Mouse (Mus musculus): ENCODE results near the gene Cwc25. TPM values are rescaled to one million over a fixed set of nuclear protein-coding genes. Genes with fewer than 3 reads are reported as not detected.

The Cwc25 gene
- 18.0 and 18.6 TPM in 2 replicates for polyA plus RNA-seq (2015; fragmentation: Nextera tagmentation; extraction: Ambion mirVana)

DNA sequence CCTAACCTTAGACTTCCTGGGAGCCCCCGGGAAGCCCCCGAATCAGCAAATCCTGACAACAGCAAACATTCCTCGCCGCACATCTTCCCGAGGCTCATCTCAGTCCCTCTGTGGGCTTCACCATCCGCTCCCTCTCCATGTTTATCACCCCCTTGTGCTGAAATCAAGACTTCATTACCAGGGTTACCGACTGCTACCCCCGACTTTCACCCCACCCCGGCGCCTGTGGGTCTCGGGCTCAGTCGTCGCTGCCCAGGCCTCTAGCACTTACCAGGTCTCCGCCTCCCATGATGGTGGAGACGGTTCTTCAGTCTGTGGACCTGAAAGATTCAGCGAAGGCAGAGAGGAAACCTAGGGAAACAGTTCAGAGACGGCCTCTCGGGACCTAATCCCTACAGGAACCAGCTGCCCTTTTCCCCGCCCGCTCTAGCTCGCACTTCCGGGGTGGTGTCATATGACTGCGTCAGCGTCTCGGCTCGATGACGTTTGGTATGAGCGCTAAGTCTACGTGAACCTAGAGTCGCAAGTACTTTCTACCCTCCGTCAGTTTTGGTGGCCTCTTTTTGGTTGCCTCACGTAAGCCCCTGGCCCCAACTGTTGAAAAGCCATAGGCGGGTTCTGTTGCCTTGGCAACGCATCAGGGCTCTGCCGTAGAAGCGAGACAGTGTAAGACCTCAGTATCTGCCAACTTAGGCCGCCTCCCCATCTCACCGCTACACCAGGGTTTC is at the start of gene Cwc25:
Gene Cwc25 (minus strand): TSS at position 403 of the 728 bp plus-strand sequence.
- H3K4me1 ChIP-seq: peaks cover 26% of the 10 kb centered on the region
- H3K9ac ChIP-seq (replicated peaks): peak within 1 kb of the TSS; percentile 93
- peaks cover 22% of the 10 kb centered on the region for H3K36me3 ChIP-seq
- no peaks in the 10 kb centered on the region for H3K9me3 ChIP-seq
- H3K27ac ChIP-seq (replicated peaks): peak within 1 kb of the TSS; percentile 91
- H3K4me2 ChIP-seq (replicated peaks): peak within 1 kb of the TSS; percentile 84
- H3K4me3 ChIP-seq: peak within 1 kb of the TSS; percentile 77
- no peaks in the 10 kb centered on the region for H3K27me3 ChIP-seq
- ATAC-seq (replicated peaks): peak; percentile 97
- WGBS: 1% methylated on average over 38 of the region's 38 CpGs

GRCm38 (mm10) chr11:97815736-97816135 is 49.4 kb upstream of the Cwc25 start:
- no peak overlapping the region for H3K9ac ChIP-seq (replicated peaks)
- ATAC-seq (replicated peaks): no peak
- H3K27ac ChIP-seq (replicated peaks): no peak overlapping the region
- peaks cover 50% of the 10 kb centered on the region for H3K4me1 ChIP-seq
- no peak overlapping the region for H3K4me3 ChIP-seq
- H3K9me3 ChIP-seq: no peaks in the 10 kb centered on the region
- H3K4me2 ChIP-seq (replicated peaks): no peak overlapping the region
- no peaks in the 10 kb centered on the region for H3K27me3 ChIP-seq
- peaks cover 24% of the 10 kb centered on the region for H3K36me3 ChIP-seq
- 67% methylated on average over 11 of the region's 11 CpGs for WGBS

DNA sequence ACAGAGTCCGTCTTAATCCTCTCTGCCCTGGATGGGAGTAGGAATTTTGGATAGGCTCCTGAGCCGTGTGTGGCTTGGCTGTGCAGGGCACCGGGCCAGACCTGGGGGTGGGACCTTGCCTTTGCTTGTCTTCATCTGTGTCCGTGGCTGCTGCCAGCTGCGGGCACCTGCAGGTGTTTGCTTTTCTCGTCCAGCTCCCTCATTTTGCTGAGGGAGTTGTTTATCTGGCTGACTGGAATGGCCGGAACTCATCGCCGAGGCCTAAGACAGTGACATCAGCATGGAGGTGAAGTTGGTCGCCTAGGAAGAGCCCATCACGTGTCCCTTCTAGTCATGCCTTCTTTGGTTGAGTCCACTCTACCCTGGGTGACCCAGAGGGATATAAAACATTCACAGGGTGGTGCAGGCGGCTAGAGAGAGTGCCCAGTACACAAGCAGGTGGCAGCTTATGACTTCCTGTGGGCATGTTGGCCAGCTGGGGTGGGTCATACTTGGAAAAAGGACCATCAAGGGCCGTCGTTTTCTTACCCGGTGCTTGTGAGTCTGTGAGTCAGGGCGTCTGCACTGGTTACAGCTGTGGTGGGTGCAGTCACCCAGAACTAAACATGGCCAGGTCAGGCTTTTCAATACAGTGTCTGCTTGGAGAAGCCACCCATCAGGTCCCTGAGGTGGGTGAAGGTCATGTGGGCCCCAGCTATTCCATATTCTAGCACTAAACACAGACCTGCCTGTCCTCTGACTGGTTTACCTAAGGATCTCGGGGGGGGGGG is 47.6 kb upstream of the Cwc25 start:
- ATAC-seq (replicated peaks): no peak
- Histone ChIP-seq H3K4me1 (peaks cover 60% of the 10 kb centered on the region), H3K9ac (replicated peaks) (no peak overlapping the region), H3K4me3 (no peak overlapping the region), H3K9me3 (no peaks in the 10 kb centered on the region), H3K36me3 (peaks cover 20% of the 10 kb centered on the region), H3K27me3 (no peaks in the 10 kb centered on the region), H3K4me2 (replicated peaks) (no peak overlapping the region), H3K27ac (replicated peaks) (0 out of 2 replicates have a peak overlapping the region, but pooled peaks have one; percentile 88)
- WGBS: 73% methylated on average over 17 of the region's 17 CpGs

DNA sequence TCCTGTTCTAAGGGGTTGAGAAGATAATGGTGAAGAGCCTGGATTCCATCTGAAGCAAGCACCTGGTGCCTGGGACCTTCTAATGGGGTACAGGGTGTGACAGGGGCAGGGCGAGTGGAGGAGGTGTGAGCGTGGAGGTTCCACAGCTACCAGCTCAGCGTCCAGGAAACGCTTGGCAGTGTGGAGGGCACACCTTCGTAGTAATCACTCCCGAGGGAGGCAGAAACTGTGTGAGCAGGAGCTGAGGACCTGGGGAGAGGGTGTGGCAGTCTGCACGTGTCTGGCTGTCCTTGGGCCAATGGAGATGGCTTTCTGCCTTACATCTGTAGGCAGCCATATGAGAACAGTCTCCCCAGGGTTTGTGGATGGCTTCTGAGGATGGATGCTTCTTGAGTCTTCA is 46.7 kb upstream of the Cwc25 start:
- Histone ChIP-seq H3K36me3 (peaks cover 25% of the 10 kb centered on the region), H3K27me3 (no peaks in the 10 kb centered on the region), H3K9ac (replicated peaks) (0 out of 2 replicates have a peak overlapping the region, but pooled peaks have one; percentile 20), H3K4me1 (peaks cover 60% of the 10 kb centered on the region), H3K4me3 (no peak overlapping the region), H3K4me2 (replicated peaks) (peak overlapping the region; percentile 36), H3K27ac (replicated peaks) (peak overlapping the region; percentile 88), H3K9me3 (no peaks in the 10 kb centered on the region)
- 34% methylated on average over 7 of the region's 7 CpGs for WGBS
- ATAC-seq (replicated peaks): peak; percentile 59; the same call in 1 of the 2 replicates

GRCm38 (mm10) chr11:97812491-97812921 is 46.1 kb upstream of the Cwc25 start:
- H3K36me3 ChIP-seq: peaks cover 27% of the 10 kb centered on the region
- H3K9ac ChIP-seq (replicated peaks): peak overlapping the region; percentile 20
- peak overlapping the region; percentile 15 for H3K4me3 ChIP-seq
- peak overlapping the region; percentile 88 for H3K27ac ChIP-seq (replicated peaks)
- WGBS: 9% methylated on average over 3 of the region's 3 CpGs
- H3K4me1 ChIP-seq: peaks cover 62% of the 10 kb centered on the region
- peak; percentile 82 for ATAC-seq (replicated peaks)
- H3K27me3 ChIP-seq: no peaks in the 10 kb centered on the region
- peak overlapping the region; percentile 36 for H3K4me2 ChIP-seq (replicated peaks)
- no peaks in the 10 kb centered on the region for H3K9me3 ChIP-seq

- no peaks in the 10 kb centered on the region for H3K27me3 ChIP-seq
- H3K9ac ChIP-seq (replicated peaks): peak overlapping the region; percentile 20
- H3K36me3 ChIP-seq: peaks cover 25% of the 10 kb centered on the region
- peaks cover 67% of the 10 kb centered on the region for H3K4me1 ChIP-seq
- peak overlapping the region; percentile 36 for H3K4me2 ChIP-seq (replicated peaks)
- peak overlapping the region; percentile 88 for H3K27ac ChIP-seq (replicated peaks)
- H3K4me3 ChIP-seq: no peak overlapping the region
- whole genome bisulfite sequencing: 26% methylated on average over 12 of the region's 13 CpGs
- ATAC-seq (replicated peaks): 0 out of 2 replicates have a peak, but pooled peaks have one; percentile 23
- H3K9me3 ChIP-seq: no peaks in the 10 kb centered on the region
These were observed 45.4 kb upstream of the Cwc25 start for GRCm38 (mm10) chr11:97811569-97812362.

DNA sequence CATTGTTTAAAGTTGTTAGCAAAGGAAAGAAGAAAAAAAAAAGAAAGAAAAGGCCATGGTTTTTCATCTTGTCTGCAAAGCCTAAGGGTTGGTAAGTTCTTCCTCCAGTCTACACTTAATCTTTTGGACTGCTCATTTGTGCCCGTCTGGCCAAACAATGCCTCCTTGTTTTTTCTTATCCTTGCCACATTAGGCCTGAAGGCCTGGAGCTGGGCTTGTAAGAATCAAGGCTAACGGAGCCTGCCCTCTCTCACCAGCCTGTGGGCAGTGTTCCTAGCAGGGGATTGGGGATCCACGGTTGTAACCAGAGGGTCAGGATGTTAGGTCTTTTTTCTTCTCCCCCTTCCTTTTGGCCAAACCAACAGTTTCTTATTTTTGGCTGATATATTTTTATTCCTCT is 44.6 kb upstream of the Cwc25 start:
- H3K9me3 ChIP-seq: no peaks in the 10 kb centered on the region
- no peak overlapping the region for H3K4me3 ChIP-seq
- no peak for ATAC-seq (replicated peaks)
- 8% methylated on average over 3 of the region's 3 CpGs for WGBS
- H3K36me3 ChIP-seq: peaks cover 18% of the 10 kb centered on the region
- H3K9ac ChIP-seq (replicated peaks): no peak overlapping the region
- no peaks in the 10 kb centered on the region for H3K27me3 ChIP-seq
- H3K4me2 ChIP-seq (replicated peaks): no peak overlapping the region
- H3K27ac ChIP-seq (replicated peaks): peak overlapping the region; percentile 88
- H3K4me1 ChIP-seq: peaks cover 75% of the 10 kb centered on the region

DNA sequence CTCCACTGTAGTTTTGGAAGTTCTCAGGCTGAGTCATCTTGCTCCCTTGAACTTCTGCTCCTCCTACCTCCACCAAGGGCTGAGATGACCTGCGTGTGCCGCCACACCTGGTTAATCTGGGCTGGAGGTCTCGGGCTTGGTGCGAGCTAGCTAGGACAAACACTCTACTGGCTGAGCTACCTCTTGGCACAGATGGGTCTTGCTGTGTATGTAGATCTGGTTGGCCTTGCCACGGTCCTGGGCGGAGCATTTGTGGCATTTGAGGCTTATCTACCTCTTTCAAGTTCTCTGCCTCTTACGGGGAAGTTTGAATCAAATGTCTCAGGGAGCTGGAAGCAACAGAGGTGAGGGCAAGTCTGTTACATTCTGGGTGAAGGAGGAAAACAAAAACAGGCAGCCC is 44.0 kb upstream of the Cwc25 start:
- ATAC-seq (replicated peaks): no peak
- peaks cover 81% of the 10 kb centered on the region for H3K4me1 ChIP-seq
- 71% methylated on average over 7 of the region's 7 CpGs for WGBS
- H3K27me3 ChIP-seq: no peaks in the 10 kb centered on the region
- no peak overlapping the region for H3K4me2 ChIP-seq (replicated peaks)
- H3K9me3 ChIP-seq: no peaks in the 10 kb centered on the region
- H3K4me3 ChIP-seq: no peak overlapping the region
- no peak overlapping the region for H3K9ac ChIP-seq (replicated peaks)
- peaks cover 12% of the 10 kb centered on the region for H3K36me3 ChIP-seq
- H3K27ac ChIP-seq (replicated peaks): 0 out of 2 replicates have a peak overlapping the region, but pooled peaks have one; percentile 11

- no peak overlapping the region for H3K9ac ChIP-seq (replicated peaks)
- ATAC-seq (replicated peaks): no peak
- peak overlapping the region; percentile 57 for H3K27ac ChIP-seq (replicated peaks)
- H3K9me3 ChIP-seq: no peaks in the 10 kb centered on the region
- H3K4me3 ChIP-seq: no peak overlapping the region
- H3K36me3 ChIP-seq: peaks cover 10% of the 10 kb centered on the region
- H3K27me3 ChIP-seq: no peaks in the 10 kb centered on the region
- 68% methylated on average over 7 of the region's 7 CpGs for WGBS
- no peak overlapping the region for H3K4me2 ChIP-seq (replicated peaks)
- peaks cover 90% of the 10 kb centered on the region for H3K4me1 ChIP-seq
These were observed 43.1 kb upstream of the Cwc25 start for GRCm38 (mm10) chr11:97809235-97810121.

DNA sequence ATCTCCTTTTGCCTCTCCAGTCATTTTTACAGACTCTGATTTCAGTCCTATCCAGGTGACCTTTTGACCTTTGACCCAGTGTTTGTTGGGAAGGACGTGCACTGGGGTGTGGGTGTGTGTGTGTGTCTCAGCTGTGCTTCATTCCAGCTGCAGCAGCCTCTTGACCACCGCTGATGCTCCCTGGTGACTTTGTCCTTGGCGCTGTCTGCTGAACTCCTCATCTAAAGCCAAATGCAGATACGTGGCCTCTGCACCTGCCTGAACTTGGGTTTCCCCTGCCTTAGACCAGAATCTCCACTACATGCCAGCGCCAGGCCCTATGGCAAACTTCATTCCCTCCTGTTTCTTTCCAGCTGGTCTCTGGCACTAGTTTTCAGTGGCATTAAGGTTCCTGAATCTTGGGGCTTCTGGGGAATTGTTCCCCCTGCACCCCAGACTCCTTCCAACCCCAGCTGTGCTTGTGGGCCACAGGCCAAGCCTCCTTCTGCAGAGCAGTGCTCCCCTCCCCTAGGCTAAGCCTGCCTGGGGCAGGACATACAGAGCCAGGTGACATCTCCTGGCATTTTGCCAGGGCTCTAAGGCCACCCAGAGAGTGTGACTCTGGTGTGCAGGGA is 42.4 kb upstream of the Cwc25 start:
- Histone ChIP-seq H3K9ac (replicated peaks) (no peak overlapping the region), H3K27ac (replicated peaks) (peak overlapping the region; percentile 57), H3K36me3 (peaks cover 10% of the 10 kb centered on the region), H3K9me3 (no peaks in the 10 kb centered on the region), H3K4me1 (peaks cover 93% of the 10 kb centered on the region), H3K4me3 (no peak overlapping the region), H3K4me2 (replicated peaks) (no peak overlapping the region), H3K27me3 (no peaks in the 10 kb centered on the region)
- 47% methylated on average over 5 of the region's 5 CpGs for WGBS
- no peak for ATAC-seq (replicated peaks)

Measured in forebrain, embryonic 15.5 days (tissue).